Mouse (Mus musculus) cortical plate, adult 2 months (tissue): ENCODE measurements around the gene Flvcr2. TPM values are rescaled to one million over a fixed set of nuclear protein-coding genes. Genes with fewer than 3 reads are reported as not detected.

Source experiments
- H3K27ac ChIP-seq: fragments of 200-500 bp; 2 replicates; pipeline ENCODE4 v1.5.1; 2012; ENCODE audit warnings: low read length, control low read depth, inconsistent platforms; ENCODE audit not compliant: insufficient read depth
- H3K4me1 ChIP-seq: fragments of 200-500 bp; 2 replicates; pipeline ENCODE4 v1.6.1; 2011; ENCODE audit warnings: low read length; ENCODE audit not compliant: control insufficient read depth, insufficient read depth
- H3K4me3 ChIP-seq: fragments of 200-500 bp; 2 replicates; pipeline ENCODE4 v1.5.1; 2011; ENCODE audit warnings: mild to moderate bottlenecking, low read length, control low read depth; ENCODE audit not compliant: insufficient read depth
- CTCF ChIP-seq: fragments of 200-500 bp; IDR thresholded peaks from 2 replicates; pipeline ENCODE4 v1.5.1; 2011; ENCODE audit warnings: mild to moderate bottlenecking, control low read depth, low read length; ENCODE audit not compliant: insufficient read depth; ENCODE audit errors: extremely low read depth
- POLR2A ChIP-seq: fragments of 200-500 bp; IDR thresholded peaks from 2 replicates; pipeline ENCODE4 v1.6.1; 2011; ENCODE audit warnings: mild to moderate bottlenecking, low read length, control low read depth; ENCODE audit not compliant: insufficient read depth; ENCODE audit errors: extremely low read depth
- polyA plus RNA-seq: library from polyadenylated mRNA; depleted of rRNA; stranded (reverse); fragments of >200 nt; gene quantifications from 2 replicates; pipeline ENCODE4 v1.2.3, GENCODE M21; 2012; rRNA removed

Flvcr2 gene
- polyA plus RNA-seq, 1 experiment: 3.3 TPM

- H3K4me1 ChIP-seq: no peaks in the 10 kb centered on the region
Measured at GRCm38 (mm10) chr12:85839371-85840000, 93.1 kb downstream of the Flvcr2 start.

GRCm38 (mm10) chr12:85848164-85848958 lies 102.0 kb downstream of the Flvcr2 start:
- TF ChIP-seq POLR2A (no peak), CTCF (peak; percentile 72)

More at GRCm38 (mm10) chr12:85839371-85840000, 93.1 kb downstream of the Flvcr2 start:
- TF ChIP-seq POLR2A (no peak), CTCF (no peak)
- Histone ChIP-seq H3K27ac (no peak overlapping the region), H3K4me3 (no peak overlapping the region)

GRCm38 (mm10) chr12:85850661-85851060 lies 104.3 kb downstream of the Flvcr2 start:
- H3K27ac ChIP-seq: no peak overlapping the region
- no peak overlapping the region for H3K4me3 ChIP-seq
- TF ChIP-seq POLR2A (no peak), CTCF (no peak)
- H3K4me1 ChIP-seq: no peaks in the 10 kb centered on the region

More at GRCm38 (mm10) chr12:85848164-85848958, 102.0 kb downstream of the Flvcr2 start:
- Histone ChIP-seq H3K27ac (no peak overlapping the region), H3K4me3 (no peak overlapping the region), H3K4me1 (no peaks in the 10 kb centered on the region)

GRCm38 (mm10) chr12:85853836-85854235 lies 107.5 kb downstream of the Flvcr2 start:
- no peak overlapping the region for H3K27ac ChIP-seq
- TF ChIP-seq POLR2A (no peak), CTCF (no peak)
- no peak overlapping the region for H3K4me3 ChIP-seq
- H3K4me1 ChIP-seq: no peaks in the 10 kb centered on the region

GRCm38 (mm10) chr12:85854271-85854670 lies 107.9 kb downstream of the Flvcr2 start:
- H3K4me1 ChIP-seq: peaks cover 2% of the 10 kb centered on the region; the same call in 1 of the 2 replicates
- no peak for TF ChIP-seq POLR2A
- no peak for TF ChIP-seq CTCF

GRCm38 (mm10) chr12:85857300-85857699 lies 111.0 kb downstream of the Flvcr2 start:
- Histone ChIP-seq H3K27ac (no peak overlapping the region), H3K4me1 (peaks cover 4% of the 10 kb centered on the region; the same call in 1 of the 2 replicates), H3K4me3 (no peak overlapping the region)
- no peak for TF ChIP-seq POLR2A
- no peak for TF ChIP-seq CTCF

More at GRCm38 (mm10) chr12:85854271-85854670, 107.9 kb downstream of the Flvcr2 start:
- H3K27ac ChIP-seq: no peak overlapping the region
- no peak overlapping the region for H3K4me3 ChIP-seq

- TF ChIP-seq POLR2A: no peak
- TF ChIP-seq CTCF: no peak
- no peak overlapping the region for H3K4me3 ChIP-seq
- no peak overlapping the region for H3K27ac ChIP-seq
- H3K4me1 ChIP-seq: peaks cover 5% of the 10 kb centered on the region; the same call in 1 of the 2 replicates
Measured at GRCm38 (mm10) chr12:85859111-85859510, 112.8 kb downstream of the Flvcr2 start.

- Histone ChIP-seq H3K4me1 (peaks cover 5% of the 10 kb centered on the region; the same call in 1 of the 2 replicates), H3K4me3 (no peak overlapping the region), H3K27ac (no peak overlapping the region)
- no peak for TF ChIP-seq POLR2A
- TF ChIP-seq CTCF: no peak
Measured at GRCm38 (mm10) chr12:85859511-85860189, 113.3 kb downstream of the Flvcr2 start.

- Histone ChIP-seq H3K4me3 (no peak overlapping the region), H3K4me1 (peaks cover 5% of the 10 kb centered on the region; the same call in 1 of the 2 replicates), H3K27ac (no peak overlapping the region)
- no peak for TF ChIP-seq POLR2A
- no peak for TF ChIP-seq CTCF
Measured at GRCm38 (mm10) chr12:85862514-85862913, 116.2 kb downstream of the Flvcr2 start.

Other genes with a start within 250 kb of the Flvcr2 start
- 55.9 and 56.0 TPM in 2 replicates for gene Jdp2, start 147.5 kb upstream of the Flvcr2 start, polyA plus RNA-seq
- gene Batf, start 59.9 kb upstream of the Flvcr2 start, polyA plus RNA-seq: 0.89 and 0.94 TPM in 2 replicates
- gene Erg28, start 78.0 kb downstream of the Flvcr2 start, polyA plus RNA-seq: 54.5 and 59.0 TPM in 2 replicates
- gene Ttll5, start 78.1 kb downstream of the Flvcr2 start, polyA plus RNA-seq: 30.6 and 31.2 TPM in 2 replicates